Mouse (Mus musculus) kidney, postnatal 0 days (tissue): ENCODE measurements around the gene Tmprss5. TPM values are rescaled to one million over a fixed set of nuclear protein-coding genes. Genes with fewer than 3 reads are reported as not detected.
A peak's percentile ranks its signal among the peaks of the same experiment; 100 is the strongest.

Source experiments
- ATAC-seq: fragments of 200-750 bp; cut with Nextera tagmentation; replicated peaks from 2 replicates; pipeline ENCODE4 v1.8.0; 2017; ENCODE audit warnings: low read depth, moderate number of reproducible peaks, moderate TSS enrichment, moderate library complexity; ENCODE audit not compliant: low FRiP score
- DNase-seq: peaks from one replicate; pipeline ENCODE4 v3.0.0-alpha.2; 2016; ENCODE audit warnings: low spot score
- H3K27ac ChIP-seq: fragments of 300-500 bp; sonication (generic); 2 replicates; pipeline ENCODE4 v1.5.1; 2014; ENCODE audit warnings: mild to moderate bottlenecking
- H3K27me3 ChIP-seq: fragments of 300-500 bp; sonication (generic); 2 replicates; pipeline ENCODE4 v1.6.1; 2014; ENCODE audit warnings: low read length, mixed read lengths; ENCODE audit not compliant: insufficient read depth
- H3K36me3 ChIP-seq: fragments of 300-500 bp; sonication (generic); 2 replicates; pipeline ENCODE4 v1.6.1; 2014; ENCODE audit warnings: low read length, mixed read lengths; ENCODE audit not compliant: insufficient read depth
- H3K4me1 ChIP-seq: fragments of 300-500 bp; sonication (generic); replicated peaks from 2 replicates; pipeline ENCODE4 v1.6.1; 2014; ENCODE audit warnings: antibody characterized with exemption, low read length, mixed read lengths; ENCODE audit not compliant: insufficient read depth
- H3K4me2 ChIP-seq: fragments of 300-500 bp; sonication (generic); 2 replicates; pipeline ENCODE4 v1.6.1; 2014; ENCODE audit warnings: mild to moderate bottlenecking, low read length, moderate library complexity, mixed read lengths
- H3K4me3 ChIP-seq: fragments of 300-500 bp; sonication (generic); replicated peaks from 2 replicates; pipeline ENCODE4 v1.5.1; 2014; ENCODE audit warnings: low read depth, low read length
- H3K9ac ChIP-seq: fragments of 300-500 bp; sonication (generic); 2 replicates; pipeline ENCODE4 v1.6.1; 2014; ENCODE audit warnings: low read depth, low read length
- H3K9me3 ChIP-seq: fragments of 300-500 bp; sonication (generic); replicated peaks from 2 replicates; pipeline ENCODE4 v1.6.1; 2016; ENCODE audit warnings: low read length, inconsistent platforms, mixed read lengths
- CTCF ChIP-seq: IDR thresholded peaks from 2 replicates; pipeline ENCODE4 v1.5.1; 2016; ENCODE audit warnings: antibody characterized with exemption, low read depth, mild to moderate bottlenecking, moderate library complexity
- WGBS: fragments of 180-500 bp; shearing (Covaris S2); extraction: QIAGEN DNeasy Blood & Tissue Kit; methylation state at CpG from one replicate; pipeline ENCODE4 v1.1.7; 2014; 5-methylcytosine and 5-hydroxymethylcytosine counted together
- polyA plus RNA-seq: library from polyadenylated mRNA; unstranded; fragments of >200 nt; fragmentation: Nextera tagmentation; extraction: Ambion mirVana; gene quantifications from 2 replicates; pipeline ENCODE4 v1.2.1, GENCODE M21; 2015

Tmprss5 gene
- polyA plus RNA-seq, 1 experiment from 2014 or later = 0.20 TPM

GRCm38 (mm10) chr9:49076847-49077246, 4.2 kb upstream of the Tmprss5 start:
- H3K36me3 ChIP-seq = peaks cover 40% of the 10 kb centered on the region
- 91% methylated on average over 3 of the region's 3 CpGs for WGBS

GRCm38 (mm10) chr9:49081561-49081960, 501 bp downstream of the Tmprss5 start:
- no peak for ATAC-seq
- peak; percentile 94 for TF ChIP-seq CTCF
- H3K9ac ChIP-seq = no peak overlapping the region
- no peak overlapping the region for H3K4me2 ChIP-seq
- WGBS = 10% methylated on average over 4 of the region's 4 CpGs
- peak; percentile 89 for DNase-seq
- peaks cover 16% of the 10 kb centered on the region for H3K36me3 ChIP-seq
- H3K4me3 ChIP-seq = no peak overlapping the region
- no peak overlapping the region for H3K27ac ChIP-seq
- no peaks in the 10 kb centered on the region for H3K4me1 ChIP-seq
- H3K27me3 ChIP-seq = no peaks in the 10 kb centered on the region
- no peaks in the 10 kb centered on the region for H3K9me3 ChIP-seq

More at GRCm38 (mm10) chr9:49076847-49077246, 4.2 kb upstream of the Tmprss5 start:
- H3K4me2 ChIP-seq = no peak overlapping the region
- DNase-seq (no peak), ATAC-seq (no peak)
- no peak overlapping the region for H3K4me3 ChIP-seq
- H3K9me3 ChIP-seq = no peaks in the 10 kb centered on the region
- H3K27ac ChIP-seq = no peak overlapping the region
- no peaks in the 10 kb centered on the region for H3K27me3 ChIP-seq
- H3K4me1 ChIP-seq = no peaks in the 10 kb centered on the region
- H3K9ac ChIP-seq = no peak overlapping the region
- no peak for TF ChIP-seq CTCF

- Histone ChIP-seq H3K9ac (no peak overlapping the region), H3K27ac (no peak overlapping the region), H3K4me3 (no peak overlapping the region), H3K36me3 (no peaks in the 10 kb centered on the region), H3K4me2 (no peak overlapping the region), H3K9me3 (no peaks in the 10 kb centered on the region), H3K27me3 (no peaks in the 10 kb centered on the region), H3K4me1 (no peaks in the 10 kb centered on the region)
- 39% methylated on average over 11 of the region's 11 CpGs for WGBS
- DNase-seq (peak; percentile 41), ATAC-seq (no peak)
- TF ChIP-seq CTCF = no peak
These were observed 6.3 kb downstream of the Tmprss5 start for GRCm38 (mm10) chr9:49087317-49087716.

- Histone ChIP-seq H3K9me3 (no peaks in the 10 kb centered on the region), H3K9ac (no peak overlapping the region), H3K4me1 (no peaks in the 10 kb centered on the region), H3K27me3 (no peaks in the 10 kb centered on the region), H3K4me3 (no peak overlapping the region), H3K4me2 (no peak overlapping the region), H3K27ac (no peak overlapping the region), H3K36me3 (no peaks in the 10 kb centered on the region)
- DNase-seq (no peak), ATAC-seq (no peak)
- WGBS = 88% methylated on average over 3 of the region's 3 CpGs
- no peak for TF ChIP-seq CTCF
These were observed 17.8 kb downstream of the Tmprss5 start for GRCm38 (mm10) chr9:49098871-49099270.

- WGBS = 39% methylated on average over 1 of the region's 1 CpGs
- Histone ChIP-seq H3K9ac (no peak overlapping the region), H3K4me2 (no peak overlapping the region), H3K27ac (no peak overlapping the region), H3K27me3 (no peaks in the 10 kb centered on the region), H3K36me3 (no peaks in the 10 kb centered on the region), H3K9me3 (no peaks in the 10 kb centered on the region), H3K4me3 (no peak overlapping the region), H3K4me1 (no peaks in the 10 kb centered on the region)
- no peak for TF ChIP-seq CTCF
- no peak for DNase-seq
- no peak for ATAC-seq
These were observed 21.3 kb downstream of the Tmprss5 start for GRCm38 (mm10) chr9:49102328-49102727.

GRCm38 (mm10) chr9:49109101-49109500, 28.0 kb downstream of the Tmprss5 start:
- Histone ChIP-seq H3K4me3 (no peak overlapping the region), H3K4me1 (no peaks in the 10 kb centered on the region), H3K27ac (no peak overlapping the region), H3K9me3 (no peaks in the 10 kb centered on the region), H3K9ac (no peak overlapping the region), H3K27me3 (no peaks in the 10 kb centered on the region), H3K36me3 (no peaks in the 10 kb centered on the region), H3K4me2 (no peak overlapping the region)
- 50% methylated on average over 7 of the region's 7 CpGs for WGBS
- ATAC-seq (no peak), DNase-seq (no peak)
- no peak for TF ChIP-seq CTCF
